In the genomic region with DNA sequence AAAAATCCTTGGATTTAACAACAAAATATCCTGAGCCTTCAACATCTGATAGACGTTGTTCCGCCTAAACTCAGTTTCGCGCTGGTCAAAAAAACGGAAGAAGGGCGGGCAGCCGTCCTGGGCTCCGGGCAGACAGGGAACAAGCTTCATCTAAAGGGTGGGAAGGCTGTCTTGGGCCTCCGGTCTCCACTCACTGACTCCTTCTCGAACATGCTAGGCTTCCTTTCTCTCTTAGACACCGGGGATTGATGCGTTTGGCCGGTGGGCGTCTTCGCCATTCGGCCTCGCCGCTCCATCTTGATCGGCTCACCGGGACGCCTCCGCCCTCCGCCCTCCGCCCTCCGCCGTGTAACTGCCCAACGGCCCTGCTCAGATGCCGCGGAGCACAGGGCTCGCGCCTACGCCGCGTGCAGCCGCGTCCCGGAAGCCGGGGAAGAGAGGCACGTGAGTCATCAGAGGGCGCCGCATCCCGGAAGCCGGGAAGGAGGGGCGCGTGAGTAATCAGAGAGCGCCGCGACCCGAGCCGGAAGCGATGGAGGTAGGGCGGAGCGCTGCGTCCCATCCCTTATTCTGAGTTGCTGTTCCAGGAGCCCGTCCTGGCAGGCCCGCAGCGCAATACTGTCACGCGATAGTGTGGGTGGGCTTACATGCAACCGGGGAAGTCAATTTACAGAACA, we compare ENCODE assay signal across 11 mouse cellular contexts. TPM values are rescaled to one million over a fixed set of nuclear protein-coding genes. Genes with fewer than 3 reads are reported as not detected.
DNase-seq lines count a peak whose midpoint lies in the region; ATAC-seq and TF ChIP-seq lines count a peak whose summit lies in the region.
"Not testable (repeated sequence)": the region's sequence is repeated elsewhere in the genome, so short reads cannot be mapped to it uniquely, and the experiment has no call there.
"Had no signal": no experiment of that assay in that cellular context is flagged by ENCODE, and none has a peak within 500 bp of the region (broad histone marks: within the 10 kb centered on the region; RNA-seq: fewer than 3 reads in every experiment).

TSS of gene 9030025P20Rik (plus strand) at position 107 of the 677 bp plus-strand sequence.
TSS of gene Gm3417 (minus strand) at position 429 of the 677 bp plus-strand sequence.

- not testable (repeated sequence) for H3K27me3 ChIP-seq in Patski; heart, embryonic 12.5 days (replicated peaks); hindbrain, embryonic 16.5 days (replicated peaks; ENCODE audit: control insufficient read depth, insufficient read depth, low read length); limb, embryonic 12.5 days; lung, embryonic 16.5 days (ENCODE audit: control insufficient read depth, insufficient read depth, low read depth, low read length)

- CTCF ChIA-PET in Patski (lab: Charles Lee) = not testable (repeated sequence)

- not testable (repeated sequence) for TF ChIP-seq CTCF in Patski (IDR thresholded peaks at IDR 0.05)

- peak; percentile 95 for ATAC-seq in Patski
- peak; percentile 91 for ATAC-seq in erythroid progenitor cell, adult 5-6 weeks (replicated peaks; ENCODE audit: low FRiP score, poor library complexity, severe bottlenecking)
- peak; percentile 99 for ATAC-seq in heart, embryonic 12.5 days (ENCODE audit: insufficient number of reproducible peaks, low FRiP score)
- peak; percentile 99 for ATAC-seq in hindbrain, embryonic 16.5 days
- ATAC-seq in limb, embryonic 12.5 days (ENCODE audit: insufficient number of reproducible peaks, insufficient read depth, low FRiP score, low TSS enrichment, low read depth) = peak; percentile 97
- ATAC-seq in lung, embryonic 16.5 days (ENCODE audit: low read depth) = peak; percentile 99
- ATAC-seq in monocyte, adult 5-6 weeks (replicated peaks; ENCODE audit: insufficient number of reproducible peaks, low FRiP score, low TSS enrichment, poor library complexity, severe bottlenecking) = peak; percentile 96

- H3K9me3 ChIP-seq in heart, embryonic 12.5 days (replicated peaks); hindbrain, embryonic 16.5 days (ENCODE audit: control insufficient read depth, low read length); limb, embryonic 12.5 days; lung, embryonic 16.5 days (ENCODE audit: control insufficient read depth, low read length): not testable (repeated sequence)

- DNase-seq in Patski (ENCODE audit: low read depth, low spot score) = not testable (repeated sequence)

- POLR2A ChIA-PET in Patski (lab: Charles Lee) = not testable (repeated sequence)

- not testable (repeated sequence) for H3K4me1 ChIP-seq in heart, embryonic 12.5 days (replicated peaks); hindbrain, embryonic 16.5 days (ENCODE audit: control insufficient read depth, insufficient read depth, low read depth, low read length); limb, embryonic 12.5 days (replicated peaks); lung, embryonic 16.5 days (replicated peaks; ENCODE audit: control insufficient read depth, insufficient read depth, low read length)

- H3K9ac ChIP-seq in heart, embryonic 12.5 days; hindbrain, embryonic 16.5 days (ENCODE audit: low read depth, low read length); limb, embryonic 12.5 days (replicated peaks); lung, embryonic 16.5 days (ENCODE audit: low read length): not testable (repeated sequence)

- H3K4me3 ChIP-seq in heart, embryonic 12.5 days; hindbrain, embryonic 16.5 days (ENCODE audit: low read length); limb, embryonic 12.5 days (replicated peaks); lung, embryonic 16.5 days (ENCODE audit: low read length): not testable (repeated sequence)

- in situ Hi-C loops in Patski (cut with MboI; ENCODE audit: low pct_unique_long_range_greater_than_20kb) = not testable (repeated sequence)

- H3K36me3 ChIP-seq in heart, embryonic 12.5 days; hindbrain, embryonic 16.5 days (ENCODE audit: control insufficient read depth, insufficient read depth, low read length); limb, embryonic 12.5 days; lung, embryonic 16.5 days (ENCODE audit: control insufficient read depth, insufficient read depth, low read length): not testable (repeated sequence)

- H3K4me2 ChIP-seq in heart, embryonic 12.5 days; hindbrain, embryonic 16.5 days (ENCODE audit: low read length); lung, embryonic 16.5 days (ENCODE audit: low read depth, low read length): not testable (repeated sequence)
- H3K4me2 ChIP-seq in limb, embryonic 12.5 days = 0 out of 2 replicates have a peak within 1 kb of the TSS, but pooled peaks have one; percentile 35

- not testable (repeated sequence) for H3K27ac ChIP-seq in heart, embryonic 12.5 days (ENCODE audit: poor library complexity, severe bottlenecking); hindbrain, embryonic 16.5 days (ENCODE audit: low read depth, low read length); limb, embryonic 12.5 days; lung, embryonic 16.5 days (ENCODE audit: low read length)

- WGBS in heart, embryonic 12.5 days = no CpG with 5 or more reads among the region's 60 CpGs
- WGBS in hindbrain, embryonic 16.5 days = no CpG with 5 or more reads among the region's 60 CpGs
- WGBS in limb, embryonic 12.5 days = no CpG with 5 or more reads among the region's 60 CpGs
- WGBS in lung, embryonic 16.5 days = no CpG with 5 or more reads among the region's 60 CpGs

RNA-seq across cellular contexts. Expression of gene 9030025P20Rik, which starts in this region (rescaled TPM):
- polyA plus RNA-seq in Patski (2021) = 14.5 TPM
- total RNA-seq in erythroid progenitor cell, adult 5-6 weeks (2015; ENCODE audit: low replicate concordance) = 4.6 and 5.8 TPM in 2 replicates
- 0.76 and 7.2 TPM in 2 replicates for total RNA-seq in erythroid progenitor cell, adult 5-6 weeks (2017; ENCODE audit: low replicate concordance)
- 6.7 and 7.8 TPM in 2 replicates for polyA plus RNA-seq in heart, embryonic 12.5 days (2016; fragmentation: Nextera tagmentation; extraction: Ambion mirVana)
- polyA plus RNA-seq in hindbrain, embryonic 16.5 days (2015; fragmentation: Nextera tagmentation; extraction: Ambion mirVana) = 6.2 and 6.5 TPM in 2 replicates
- 10.4 and 14.9 TPM in 2 replicates for polyA plus RNA-seq in limb, embryonic 12.5 days (2016; fragmentation: Nextera tagmentation; extraction: Ambion mirVana)
- 8.3 and 8.7 TPM in 2 replicates for polyA plus RNA-seq in lung, embryonic 16.5 days (2015; fragmentation: Nextera tagmentation; extraction: Ambion mirVana)
- total RNA-seq in monocyte, adult 5-6 weeks (2017) = 9.5 to 14.7 TPM (median 11.4 TPM) in 3 replicates

RNA-seq across cellular contexts. Expression of gene Gm3417, which starts in this region (rescaled TPM):
- polyA plus RNA-seq in Patski (2021) = not detected
- not detected in 2 replicates for total RNA-seq in erythroid progenitor cell, adult 5-6 weeks (2015; ENCODE audit: low replicate concordance)
- not detected in 2 replicates for total RNA-seq in erythroid progenitor cell, adult 5-6 weeks (2017; ENCODE audit: low replicate concordance)
- 0.42 TPM in 1 of 2 replicates, not detected in the other for polyA plus RNA-seq in heart, embryonic 12.5 days (2016; fragmentation: Nextera tagmentation; extraction: Ambion mirVana)
- polyA plus RNA-seq in hindbrain, embryonic 16.5 days (2015; fragmentation: Nextera tagmentation; extraction: Ambion mirVana) = 0.71 TPM in 1 of 2 replicates, not detected in the other
- polyA plus RNA-seq in limb, embryonic 12.5 days (2016; fragmentation: Nextera tagmentation; extraction: Ambion mirVana) = not detected in 2 replicates
- polyA plus RNA-seq in lung, embryonic 16.5 days (2015; fragmentation: Nextera tagmentation; extraction: Ambion mirVana) = 1.6 and 1.8 TPM in 2 replicates
- total RNA-seq in monocyte, adult 5-6 weeks (2017) = 1.6 TPM in 1 of 3 replicates, not detected in the others
- total RNA-seq: gastrocnemius, postnatal 25 days; heart, postnatal 36 days; left cerebral cortex, adult 2 months had no signal
- polyA plus RNA-seq: brain, embryonic 14.5 days had no signal
